Comparison of ENCODE assay signal across 9 mouse cellular contexts in the genomic region with DNA sequence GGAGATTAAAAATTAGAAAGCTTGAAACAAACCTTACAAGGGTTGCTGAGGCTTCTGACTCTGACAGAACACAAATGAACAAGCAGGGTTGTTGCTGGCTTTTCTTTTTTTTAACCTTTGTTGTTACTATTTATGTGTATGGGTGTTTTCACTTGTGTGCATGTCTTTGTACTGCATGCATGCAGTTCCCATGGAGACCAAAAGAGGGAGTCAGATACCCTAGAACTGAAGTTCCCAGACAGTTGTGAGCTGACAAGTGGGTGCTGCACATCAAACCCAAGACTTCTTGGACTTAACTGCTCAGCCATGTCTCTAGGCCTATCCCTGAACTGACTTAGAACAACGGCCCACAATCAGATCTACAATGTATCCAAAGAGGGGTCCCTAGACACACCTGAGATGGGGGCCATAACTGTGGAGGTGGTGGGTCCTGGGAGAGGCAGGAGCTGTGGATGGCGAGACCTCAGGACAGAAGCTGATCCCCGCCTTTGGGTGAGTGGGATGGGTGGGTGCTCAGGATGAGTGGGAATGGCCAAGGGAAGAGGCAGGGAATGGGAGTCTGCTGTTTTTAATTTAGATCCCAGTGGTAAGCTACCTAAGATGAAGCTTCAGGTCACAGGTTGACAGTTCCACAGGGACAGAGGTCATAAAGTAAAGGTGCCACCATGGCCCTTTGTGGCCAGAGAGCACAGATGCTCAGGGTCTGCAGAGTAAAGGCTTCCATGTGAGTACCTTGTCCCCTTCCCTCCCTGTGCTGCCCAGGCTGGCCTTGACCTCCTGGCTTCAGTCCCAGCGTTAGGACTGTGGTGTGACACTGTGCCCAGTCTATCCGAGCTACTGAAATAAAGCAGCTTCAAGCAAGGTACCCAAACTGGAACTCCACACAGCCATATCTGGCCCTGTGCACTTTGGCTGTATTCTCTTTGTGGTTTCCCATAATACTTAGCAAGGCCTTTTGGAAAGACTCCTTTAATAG.
A peak's percentile ranks its signal among the peaks of the same experiment; 100 is the strongest.
DNase-seq lines count a peak whose midpoint lies in the region; ATAC-seq lines count a peak whose summit lies in the region.
"Had no signal": no experiment of that assay in that cellular context is flagged by ENCODE, and none has a peak within 500 bp of the region (broad histone marks: within the 10 kb centered on the region; RNA-seq: fewer than 3 reads in every experiment).

No protein-coding gene starts in this region.

- H3K4me1 ChIP-seq in forebrain, embryonic 12.5 days = peaks cover 33% of the 10 kb centered on the region
- peaks cover 9% of the 10 kb centered on the region; the same call in 1 of the 2 replicates for H3K4me1 ChIP-seq in forebrain, embryonic 14.5 days (ENCODE audit: control insufficient read depth, insufficient read depth, low read length)
- peaks cover 9% of the 10 kb centered on the region for H3K4me1 ChIP-seq in midbrain, embryonic 11.5 days (ENCODE audit: control insufficient read depth, insufficient read depth, low read length)
- peaks cover 7% of the 10 kb centered on the region; the same call in 1 of the 2 replicates for H3K4me1 ChIP-seq in midbrain, embryonic 14.5 days (ENCODE audit: control insufficient read depth, insufficient read depth, low read length)
- peaks cover 37% of the 10 kb centered on the region; the same call in 1 of the 2 replicates for H3K4me1 ChIP-seq in stomach, embryonic 15.5 days

- H3K9ac ChIP-seq in forebrain, embryonic 12.5 days = no peak overlapping the region
- no peak overlapping the region for H3K9ac ChIP-seq in forebrain, embryonic 14.5 days (ENCODE audit: low read length)
- peak overlapping the region; percentile 30; the same call in 1 of the 2 replicates for H3K9ac ChIP-seq in midbrain, embryonic 11.5 days (ENCODE audit: low read length)
- no peak overlapping the region for H3K9ac ChIP-seq in midbrain, embryonic 14.5 days (replicated peaks; ENCODE audit: low read length)
- no peak overlapping the region for H3K9ac ChIP-seq in stomach, embryonic 15.5 days
- H3K9ac ChIP-seq: neural tube, embryonic 13.5 days had no signal

- no peaks in the 10 kb centered on the region for H3K9me3 ChIP-seq in forebrain, embryonic 12.5 days
- H3K9me3 ChIP-seq in forebrain, embryonic 14.5 days (replicated peaks; ENCODE audit: control insufficient read depth, low read length) = no peaks in the 10 kb centered on the region
- H3K9me3 ChIP-seq in midbrain, embryonic 11.5 days (ENCODE audit: control insufficient read depth, low read length) = no peaks in the 10 kb centered on the region
- no peaks in the 10 kb centered on the region for H3K9me3 ChIP-seq in midbrain, embryonic 14.5 days (ENCODE audit: control insufficient read depth, low read length)
- no peaks in the 10 kb centered on the region for H3K9me3 ChIP-seq in stomach, embryonic 15.5 days
- H3K9me3 ChIP-seq: neural tube, embryonic 13.5 days had no signal

- DNase-seq in forebrain, embryonic 14.5 days (ENCODE audit: low spot score) = no peak
- no peak for DNase-seq in midbrain, embryonic 11.5 days (ENCODE audit: low spot score, missing footprints)
- DNase-seq in midbrain, embryonic 14.5 days = no peak
- peak; percentile 44 for DNase-seq in heart, postnatal 4 days
- DNase-seq in urinary bladder, postnatal 25 days (ENCODE audit: low spot score) = no peak
- no peak for DNase-seq in cerebellum, postnatal 36 days

- no peak overlapping the region for H3K4me3 ChIP-seq in forebrain, embryonic 12.5 days (replicated peaks)
- no peak overlapping the region for H3K4me3 ChIP-seq in forebrain, embryonic 14.5 days (ENCODE audit: low read depth, low read length)
- no peak overlapping the region for H3K4me3 ChIP-seq in midbrain, embryonic 11.5 days (ENCODE audit: low read depth, low read length)
- H3K4me3 ChIP-seq in midbrain, embryonic 14.5 days (replicated peaks; ENCODE audit: low read depth, low read length) = no peak overlapping the region
- no peak overlapping the region for H3K4me3 ChIP-seq in stomach, embryonic 15.5 days (replicated peaks)
- H3K4me3 ChIP-seq: neural tube, embryonic 13.5 days had no signal

- ATAC-seq in forebrain, embryonic 12.5 days (ENCODE audit: low FRiP score) = no peak
- ATAC-seq in forebrain, embryonic 14.5 days = no peak
- ATAC-seq in midbrain, embryonic 11.5 days (ENCODE audit: low FRiP score) = no peak
- no peak for ATAC-seq in midbrain, embryonic 14.5 days (ENCODE audit: low FRiP score, low TSS enrichment)
- no peak for ATAC-seq in stomach, embryonic 15.5 days (ENCODE audit: insufficient read depth, low FRiP score, low read depth)

- H3K36me3 ChIP-seq in forebrain, embryonic 12.5 days (replicated peaks) = no peaks in the 10 kb centered on the region
- H3K36me3 ChIP-seq in forebrain, embryonic 14.5 days (ENCODE audit: control insufficient read depth, insufficient read depth, low read length) = no peaks in the 10 kb centered on the region
- no peaks in the 10 kb centered on the region; the same call in 1 of the 2 replicates for H3K36me3 ChIP-seq in midbrain, embryonic 11.5 days (ENCODE audit: control insufficient read depth, insufficient read depth, low read length)
- H3K36me3 ChIP-seq in midbrain, embryonic 14.5 days (ENCODE audit: control insufficient read depth, insufficient read depth, low read length) = no peaks in the 10 kb centered on the region
- no peaks in the 10 kb centered on the region for H3K36me3 ChIP-seq in stomach, embryonic 15.5 days
- H3K36me3 ChIP-seq: neural tube, embryonic 13.5 days had no signal

- 0 out of 2 replicates have a peak overlapping the region, but pooled peaks have one; percentile 59 for H3K27ac ChIP-seq in forebrain, embryonic 12.5 days
- no peak overlapping the region for H3K27ac ChIP-seq in forebrain, embryonic 14.5 days (ENCODE audit: low read depth, low read length)
- H3K27ac ChIP-seq in midbrain, embryonic 11.5 days (ENCODE audit: low read depth, low read length) = no peak overlapping the region
- no peak overlapping the region for H3K27ac ChIP-seq in midbrain, embryonic 14.5 days (replicated peaks; ENCODE audit: low read depth, low read length)
- H3K27ac ChIP-seq in stomach, embryonic 15.5 days = peak overlapping the region; percentile 82
- H3K27ac ChIP-seq: neural tube, embryonic 13.5 days had no signal

- no peak overlapping the region for H3K4me2 ChIP-seq in forebrain, embryonic 12.5 days
- H3K4me2 ChIP-seq in forebrain, embryonic 14.5 days (ENCODE audit: low read length) = no peak overlapping the region
- H3K4me2 ChIP-seq in midbrain, embryonic 11.5 days = no peak overlapping the region
- no peak overlapping the region for H3K4me2 ChIP-seq in midbrain, embryonic 14.5 days (ENCODE audit: low read length)
- no peak overlapping the region; the same call in 1 of the 2 replicates for H3K4me2 ChIP-seq in stomach, embryonic 15.5 days
- H3K4me2 ChIP-seq: neural tube, embryonic 13.5 days had no signal

- no peaks in the 10 kb centered on the region for H3K27me3 ChIP-seq in forebrain, embryonic 12.5 days
- no peaks in the 10 kb centered on the region for H3K27me3 ChIP-seq in forebrain, embryonic 14.5 days (replicated peaks; ENCODE audit: control insufficient read depth, insufficient read depth, low read length)
- no peaks in the 10 kb centered on the region for H3K27me3 ChIP-seq in midbrain, embryonic 11.5 days (ENCODE audit: control insufficient read depth, insufficient read depth, low read length)
- no peaks in the 10 kb centered on the region for H3K27me3 ChIP-seq in midbrain, embryonic 14.5 days (ENCODE audit: control insufficient read depth, insufficient read depth, low read length)
- no peaks in the 10 kb centered on the region for H3K27me3 ChIP-seq in stomach, embryonic 15.5 days (replicated peaks)
- H3K27me3 ChIP-seq: neural tube, embryonic 13.5 days had no signal

- 96% methylated on average over 5 of the region's 5 CpGs for WGBS in forebrain, embryonic 12.5 days
- 93% methylated on average over 5 of the region's 5 CpGs for WGBS in forebrain, embryonic 14.5 days
- 90% methylated on average over 5 of the region's 5 CpGs for WGBS in midbrain, embryonic 11.5 days
- WGBS in midbrain, embryonic 14.5 days = 94% methylated on average over 5 of the region's 5 CpGs
- WGBS in stomach, embryonic 15.5 days = 84% methylated on average over 5 of the region's 5 CpGs

Comparison
In these comparisons a context has a peak if more than half of its experiments do, and no peak if none do; other contexts are left out.
1. H3K27ac ChIP-seq: peak in forebrain, embryonic 12.5 days (single experiment) and stomach, embryonic 15.5 days (single experiment); none in forebrain, embryonic 14.5 days (single experiment), midbrain, embryonic 11.5 days (single experiment) and midbrain, embryonic 14.5 days (single experiment).